Mouse (Mus musculus): ENCODE results near the gene Mfrp.

Mfrp gene

DNA sequence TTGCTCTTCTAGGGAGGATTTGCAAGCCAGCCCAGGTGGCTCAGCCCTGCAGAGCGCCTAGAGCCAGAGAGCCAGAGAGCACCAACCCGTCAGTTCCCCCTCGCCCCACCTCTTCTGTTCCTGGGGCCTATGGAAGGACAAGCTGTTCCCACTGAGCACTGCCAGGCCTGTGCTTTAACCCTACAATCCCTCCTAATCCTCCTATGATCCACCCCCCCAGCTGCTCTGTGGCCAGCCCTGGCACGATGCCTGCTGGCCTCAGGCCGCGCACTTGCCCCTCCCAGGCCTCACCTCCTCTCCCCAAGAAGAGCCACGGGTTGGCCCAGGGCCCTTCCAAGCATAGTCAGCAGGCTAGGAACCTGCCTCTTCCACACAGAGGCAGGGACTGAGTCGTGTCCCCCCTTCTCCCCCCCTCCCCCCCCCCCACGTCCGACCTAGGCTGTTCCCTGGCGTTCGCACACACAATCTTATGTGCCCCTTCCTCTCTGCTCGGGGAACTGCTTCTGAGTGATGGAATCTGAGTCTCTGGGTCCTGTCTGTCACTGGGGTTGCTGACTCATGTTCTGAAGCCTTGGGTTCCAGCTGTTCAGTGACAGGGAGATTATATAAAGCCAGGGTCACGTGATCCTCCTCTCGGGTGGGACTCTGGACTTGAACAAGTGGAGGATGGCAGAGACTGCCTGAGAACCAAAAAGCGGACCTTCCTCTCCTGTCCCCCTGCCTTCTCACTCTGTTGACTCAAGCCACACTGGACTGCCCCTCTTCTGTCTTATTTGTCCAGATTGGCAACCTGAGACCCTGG is 22.4 kb upstream of the Mfrp start:
- peak; percentile 88 for DNase-seq

DNA sequence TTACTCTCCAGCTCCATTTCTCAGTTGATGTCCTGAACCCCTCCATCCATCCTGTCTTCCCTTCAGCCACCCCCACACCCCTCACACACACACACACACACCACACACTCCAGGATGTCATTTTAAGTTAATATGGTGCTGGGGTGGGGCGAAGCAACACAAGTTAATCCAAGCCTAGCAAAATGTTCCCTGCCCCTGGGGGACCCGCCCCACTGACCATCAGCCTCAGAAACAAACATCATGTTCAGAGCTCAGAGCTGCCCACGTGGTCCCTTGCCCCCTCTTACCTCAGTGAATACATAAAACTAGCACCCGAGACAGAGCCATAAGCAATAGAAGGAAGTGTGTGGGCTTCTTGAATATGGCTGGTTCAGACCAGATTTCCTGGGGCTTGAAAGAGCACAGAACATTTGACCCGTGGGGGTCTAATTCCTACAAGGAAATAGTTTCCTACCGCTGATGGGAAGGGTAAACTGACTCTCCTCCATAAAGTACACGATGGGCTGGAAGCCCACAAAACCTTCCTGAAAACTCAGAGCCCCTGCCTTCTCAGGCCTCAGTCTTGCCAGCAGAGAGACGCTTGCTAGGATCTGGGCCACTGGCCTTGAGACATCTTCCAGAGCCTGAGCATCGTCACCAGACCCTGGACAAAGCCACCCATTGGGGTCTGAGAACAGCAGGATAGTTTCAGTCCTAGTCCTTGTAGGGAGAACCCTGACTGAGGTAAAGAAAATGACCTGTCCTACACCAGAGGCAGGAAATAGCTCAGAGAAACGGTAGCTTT is 21.3 kb upstream of the Mfrp start:
- no peak for DNase-seq

DNA sequence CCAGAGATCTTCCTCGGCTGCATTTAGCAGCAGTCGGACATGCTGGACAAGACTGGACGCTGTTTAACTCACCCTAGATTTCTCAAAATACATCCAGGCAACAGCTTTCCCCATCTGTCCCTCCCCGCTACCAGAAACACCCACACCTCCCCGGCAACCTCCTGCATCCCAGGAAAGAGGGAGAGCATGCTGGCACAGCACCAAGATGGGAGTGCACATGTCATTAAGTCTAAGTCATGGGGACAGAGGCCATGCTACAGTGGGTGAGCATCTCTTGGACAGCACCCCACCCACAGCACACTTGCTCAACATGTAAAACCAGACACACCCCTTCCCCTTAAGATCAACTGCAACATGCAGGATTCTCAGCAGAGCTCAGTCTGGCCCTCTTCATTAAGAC is 20.6 kb upstream of the Mfrp start:
- no peak for DNase-seq

DNA sequence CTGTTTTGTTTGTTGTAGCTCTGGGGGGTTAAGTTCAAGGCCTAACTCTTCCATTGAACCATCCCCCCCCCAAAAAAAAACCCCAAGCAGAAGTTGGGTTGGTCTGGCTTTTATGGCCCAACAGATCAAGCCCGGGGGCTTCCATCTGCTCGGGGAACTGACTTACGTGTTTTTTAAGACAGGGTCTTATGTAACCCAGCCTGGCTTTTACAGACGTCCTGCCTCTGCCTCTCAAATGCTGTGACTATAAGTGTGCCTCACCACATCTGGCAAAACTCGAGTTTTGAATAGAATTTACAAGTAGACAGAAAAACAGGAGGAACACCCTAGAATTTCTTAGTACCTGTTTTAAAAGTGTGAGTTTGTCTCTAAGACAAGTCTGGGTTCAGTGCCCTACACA is 19.9 kb upstream of the Mfrp start:
- no peak for DNase-seq

DNA sequence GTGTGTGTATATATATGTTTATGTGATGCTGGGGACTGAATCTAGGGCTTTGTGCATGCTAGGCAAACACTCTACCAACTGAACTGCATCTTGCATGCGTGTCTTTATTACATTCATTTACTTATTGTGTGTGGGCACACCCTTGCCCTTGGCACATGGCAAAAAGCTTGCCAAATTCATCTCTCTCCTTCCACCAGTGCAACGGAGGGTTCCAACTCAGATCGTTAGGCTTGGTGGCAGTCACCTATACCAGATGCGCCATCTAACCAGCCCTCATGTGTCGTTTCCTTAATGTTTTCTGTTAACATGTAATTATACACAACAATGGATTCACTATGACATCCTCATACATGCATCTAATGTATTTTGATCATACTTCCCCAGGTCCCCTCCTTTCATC is 19.3 kb upstream of the Mfrp start:
- no peak for DNase-seq

DNA sequence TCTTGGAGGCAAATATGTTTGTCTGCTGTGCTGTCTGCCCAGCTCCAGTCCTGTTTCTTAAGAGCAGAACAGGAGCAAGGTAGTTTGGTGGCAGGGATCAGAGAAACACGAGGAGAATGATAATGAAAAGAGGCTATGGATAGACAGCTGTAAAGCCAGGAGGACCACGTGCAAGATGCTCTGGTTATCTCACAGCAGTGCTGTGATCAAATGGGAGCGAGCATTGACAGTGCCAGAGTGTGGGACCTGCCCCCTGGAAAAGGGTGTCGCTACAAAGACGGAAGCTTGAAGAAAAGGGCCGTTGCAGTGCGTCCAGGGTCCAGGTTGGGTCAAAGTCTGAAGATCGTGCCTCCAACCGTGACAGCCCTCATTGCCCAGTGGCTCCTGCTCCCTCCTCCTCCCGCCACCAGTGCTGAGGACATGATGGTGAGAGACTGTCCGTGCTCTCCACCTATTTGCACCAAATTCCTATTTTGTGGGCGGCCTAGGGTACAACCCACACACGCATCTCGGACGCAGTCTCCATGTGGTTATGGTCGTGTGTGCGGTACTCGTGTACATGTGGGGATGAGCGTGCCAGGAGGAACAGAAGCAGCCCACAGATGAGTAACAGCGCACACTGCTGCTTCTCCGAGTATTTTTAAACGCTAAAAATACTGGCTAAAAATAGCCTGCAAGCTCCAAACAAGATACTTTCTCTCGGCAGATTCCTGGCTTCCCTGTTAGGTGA is 18.0 kb upstream of the Mfrp start:
- DNase-seq: no peak

DNA sequence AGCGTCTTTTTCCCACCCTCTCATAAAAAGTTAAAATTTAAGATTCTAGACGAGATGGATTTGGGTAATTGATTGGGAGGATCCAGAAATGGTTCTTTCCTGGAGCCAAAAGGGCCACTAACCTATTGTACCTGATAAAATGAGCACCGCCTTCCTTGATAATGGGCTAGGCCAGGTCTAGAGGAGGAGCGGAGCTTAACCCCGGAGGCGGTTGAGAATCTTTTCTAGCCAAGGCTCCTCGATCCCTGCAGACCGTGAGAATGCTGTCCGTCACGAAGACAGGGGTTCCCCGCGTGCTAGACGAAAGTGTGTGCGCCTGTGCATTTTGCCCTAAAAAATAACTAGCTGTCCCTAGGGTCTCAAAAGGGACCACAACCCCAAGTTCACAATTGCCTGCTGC is 17.3 kb upstream of the Mfrp start:
- no peak for DNase-seq

DNA sequence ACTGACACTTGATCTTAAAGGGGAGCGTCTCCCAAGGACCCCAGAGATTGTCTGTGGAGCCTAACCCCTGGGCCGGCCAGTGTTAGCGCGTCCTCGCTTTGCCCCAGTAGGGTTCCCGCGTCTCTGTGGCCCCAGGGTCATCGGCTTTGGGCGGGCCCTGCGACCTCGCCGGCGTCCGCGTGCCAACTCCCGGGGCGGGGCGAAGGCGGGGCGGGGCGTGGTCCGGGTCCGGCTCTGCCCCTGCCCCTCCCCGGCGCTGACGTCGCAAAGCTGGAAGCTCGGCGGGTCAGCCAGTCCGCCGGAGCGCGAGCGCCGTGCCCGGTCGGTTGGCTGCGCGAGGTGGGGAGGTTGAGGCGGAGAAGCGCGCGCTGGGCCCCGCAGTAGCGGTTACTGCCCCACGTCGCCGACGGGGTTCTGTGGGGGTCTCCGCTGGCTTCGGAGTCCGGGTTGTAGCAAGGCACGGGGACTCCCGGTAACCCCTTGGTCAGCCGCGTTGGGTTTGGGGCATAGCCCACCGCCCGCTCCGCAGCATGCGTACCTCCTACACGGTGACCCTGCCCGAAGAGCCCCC is 16.8 kb upstream of the Mfrp start:
- DNase-seq: peak; percentile 94

DNA sequence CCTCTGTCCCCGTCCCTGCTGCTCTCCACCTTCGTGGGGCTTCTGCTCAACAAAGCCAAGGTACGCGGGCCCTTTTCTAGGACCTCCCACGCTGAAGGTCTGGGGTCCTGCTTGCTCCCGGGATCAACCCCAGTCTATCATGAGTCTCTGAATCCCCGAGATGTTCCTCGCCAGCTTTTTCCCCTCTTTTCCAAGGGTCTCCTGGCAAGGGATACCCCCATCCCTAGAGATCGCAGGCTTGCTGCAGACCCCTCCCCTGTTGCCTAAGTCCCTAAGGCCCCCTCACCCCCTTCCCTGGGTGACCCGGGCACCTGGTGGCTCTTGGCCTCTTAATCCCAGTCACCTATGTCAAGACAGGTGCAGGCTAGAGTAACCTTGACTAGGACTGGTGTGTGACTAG is 16.3 kb upstream of the Mfrp start:
- no peak for DNase-seq

DNA sequence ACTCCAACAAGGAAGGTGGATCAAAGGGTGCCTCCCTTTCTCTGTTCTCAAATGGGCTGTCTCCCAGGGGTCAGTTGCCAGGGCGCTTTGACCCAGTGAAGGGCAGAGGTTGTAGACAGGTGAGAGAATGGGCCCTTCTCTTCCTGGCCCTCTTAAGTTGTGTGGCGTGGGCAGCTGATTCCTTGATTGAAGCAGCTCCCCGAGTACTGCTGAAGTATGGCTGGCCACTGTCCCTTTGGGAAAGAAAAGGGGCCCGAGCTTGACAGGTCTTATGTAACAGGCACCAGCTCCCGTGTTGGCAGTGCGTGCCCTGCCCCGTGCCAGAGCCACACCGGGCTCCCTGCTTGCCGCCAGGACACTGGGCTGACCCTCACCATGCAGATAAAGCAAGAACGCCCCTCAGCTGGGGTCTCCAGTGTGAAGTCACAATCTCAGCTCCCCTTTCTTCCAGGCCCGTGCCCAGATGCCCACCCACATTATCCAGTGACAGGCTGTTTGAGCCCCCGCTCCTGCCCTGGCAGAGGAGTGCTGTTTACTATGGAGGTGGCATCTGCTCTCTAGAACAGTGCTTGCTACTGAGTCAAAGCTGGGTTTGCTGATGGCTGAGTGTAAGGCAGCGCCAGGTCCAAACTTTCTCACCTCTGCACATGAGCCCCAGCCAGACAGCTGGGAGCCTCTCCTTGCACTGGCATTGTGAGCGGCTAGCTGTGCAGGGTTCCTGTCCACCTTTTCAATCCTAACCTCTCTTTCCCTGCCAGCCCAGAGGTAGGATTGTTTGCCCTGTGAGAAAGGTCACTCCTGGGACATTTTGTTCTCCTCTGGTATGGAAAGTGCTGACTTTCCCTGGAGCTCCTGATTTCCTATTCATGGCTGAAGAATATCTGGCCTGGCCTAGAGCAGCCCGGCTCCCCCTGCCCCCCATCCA is 15.5 kb upstream of the Mfrp start:
- DNase-seq: no peak

DNA sequence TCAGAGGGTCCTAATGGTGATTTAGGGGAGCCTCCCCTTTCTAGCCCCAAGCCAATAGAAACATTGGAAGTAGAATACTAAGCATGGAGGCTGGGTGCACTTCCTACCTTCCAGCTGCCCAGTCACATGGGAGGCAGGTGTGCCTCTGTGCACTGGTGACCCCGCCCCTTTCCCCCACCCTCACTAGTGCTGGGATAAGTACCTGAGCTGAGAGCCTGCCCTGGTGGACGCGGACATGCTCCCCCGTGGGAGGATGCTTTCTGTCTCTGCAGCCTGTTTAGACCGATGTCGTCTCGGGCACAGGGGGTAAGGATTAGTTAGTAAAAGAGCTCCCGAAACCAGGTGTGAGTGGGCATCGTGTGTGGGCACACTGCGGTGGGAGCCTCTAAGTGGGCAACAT is 14.6 kb upstream of the Mfrp start:
- no peak for DNase-seq

DNA sequence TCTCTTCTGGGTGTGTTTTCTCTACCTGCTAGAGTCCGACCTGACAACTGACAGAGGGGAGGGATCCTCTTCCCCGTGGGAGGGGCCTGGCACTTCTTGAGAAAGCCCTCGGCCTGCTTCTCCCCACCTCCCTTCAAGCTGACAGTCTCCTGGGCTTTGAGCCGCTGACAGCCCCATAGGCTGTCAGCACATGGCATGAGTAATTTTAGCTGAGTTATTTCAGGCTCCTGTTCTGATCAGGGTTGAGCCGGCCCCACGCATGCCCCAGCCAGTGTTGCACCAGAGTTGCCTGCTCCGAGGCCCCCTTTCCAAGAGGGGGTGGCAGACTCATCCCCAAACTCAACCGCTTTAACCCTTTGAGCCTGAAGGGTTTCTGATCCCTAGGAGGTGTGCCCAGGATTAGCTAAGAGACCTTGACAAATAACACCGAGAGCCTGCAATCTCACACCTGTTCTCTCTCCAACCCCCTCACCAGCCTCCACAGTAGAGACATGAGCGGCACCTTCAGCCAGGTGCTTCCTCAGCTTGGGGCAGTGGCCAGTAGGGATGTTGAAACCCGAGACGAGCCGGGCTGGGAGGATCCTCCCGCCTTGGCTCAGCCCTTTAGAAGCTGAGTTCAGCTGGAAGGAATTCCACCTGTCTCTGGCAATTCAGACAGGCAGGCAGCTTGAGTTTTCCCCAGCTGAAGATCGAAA is 13.6 kb upstream of the Mfrp start:
- DNase-seq: no peak

DNA sequence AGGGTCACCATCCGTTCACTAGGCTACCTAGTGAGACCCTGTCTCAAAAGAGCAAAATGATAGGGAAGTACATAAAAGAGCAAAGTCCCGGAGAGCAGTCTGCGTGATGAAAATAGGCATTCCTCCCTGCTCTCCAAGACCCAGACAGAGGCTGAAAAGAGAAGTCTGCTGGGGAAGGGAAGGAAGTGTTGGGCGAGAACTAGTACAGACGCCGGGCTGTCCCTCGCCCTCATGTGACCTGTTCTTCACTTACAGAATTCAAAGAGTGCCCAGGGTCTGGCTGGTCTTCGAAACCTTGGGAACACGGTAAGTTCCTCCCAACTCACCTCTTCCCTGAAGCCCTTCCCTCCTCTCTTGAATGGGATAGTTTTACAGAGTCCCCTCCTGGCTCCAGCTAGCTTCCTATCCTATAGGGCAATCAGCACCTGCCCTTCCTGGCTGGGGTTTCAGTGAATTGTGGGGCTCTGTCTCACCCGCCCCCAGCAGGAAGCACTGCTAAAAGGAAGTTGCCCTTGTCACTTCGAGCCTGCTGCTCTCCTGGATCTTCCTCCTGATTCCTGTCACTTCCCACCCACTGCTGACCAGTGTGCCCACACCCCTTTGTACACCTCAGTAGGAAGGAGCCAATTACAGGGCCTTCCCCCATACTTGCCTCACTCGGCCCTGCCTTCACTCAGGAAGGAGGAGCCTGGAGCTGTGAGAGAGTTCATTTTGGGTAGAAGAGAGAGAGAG is 12.5 kb upstream of the Mfrp start:
- no peak for DNase-seq

DNA sequence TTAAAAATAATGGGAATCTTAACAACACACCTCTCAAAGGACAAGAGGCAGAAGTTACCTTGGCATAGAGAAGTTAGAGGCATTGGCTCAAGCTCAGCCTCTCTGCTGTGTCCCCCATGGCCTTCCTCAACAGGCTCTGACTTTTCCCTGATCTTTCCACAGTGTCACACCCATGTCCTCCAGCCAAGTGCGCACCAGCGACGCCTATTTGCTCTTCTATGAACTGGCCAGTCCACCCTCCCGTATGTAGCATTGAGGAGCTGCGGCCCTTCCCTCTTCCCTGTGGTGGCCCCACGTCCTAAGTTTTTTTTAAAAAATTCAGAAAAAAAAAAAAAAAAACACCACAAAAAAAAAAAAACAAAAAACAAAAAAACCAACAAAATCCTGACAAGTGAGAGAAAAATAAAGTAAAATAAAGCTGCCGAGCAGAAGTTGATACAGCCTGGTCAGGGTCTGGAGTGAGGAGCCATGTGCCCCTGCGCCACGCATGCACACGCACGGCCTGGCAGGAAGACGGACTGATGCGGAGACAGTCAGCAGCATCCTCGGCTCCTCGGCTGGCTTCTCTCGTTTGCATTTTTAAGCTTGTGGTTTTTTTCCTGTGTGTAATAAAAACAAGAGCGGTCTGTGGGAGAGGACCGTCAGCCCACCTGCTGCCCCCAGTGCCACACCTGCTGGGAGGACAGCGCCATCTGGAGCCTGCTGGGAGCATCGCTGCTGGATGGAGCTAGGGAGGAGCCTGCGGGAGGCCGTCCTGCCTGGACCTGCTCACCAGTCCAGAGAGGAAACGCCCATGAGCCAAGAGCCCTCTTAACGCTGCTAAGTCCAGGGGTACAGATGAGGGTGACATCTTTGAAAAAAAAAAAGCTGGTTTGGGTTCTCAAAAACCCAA is 7.7 kb upstream of the Mfrp start:
- peak; percentile 85 for DNase-seq

DNA sequence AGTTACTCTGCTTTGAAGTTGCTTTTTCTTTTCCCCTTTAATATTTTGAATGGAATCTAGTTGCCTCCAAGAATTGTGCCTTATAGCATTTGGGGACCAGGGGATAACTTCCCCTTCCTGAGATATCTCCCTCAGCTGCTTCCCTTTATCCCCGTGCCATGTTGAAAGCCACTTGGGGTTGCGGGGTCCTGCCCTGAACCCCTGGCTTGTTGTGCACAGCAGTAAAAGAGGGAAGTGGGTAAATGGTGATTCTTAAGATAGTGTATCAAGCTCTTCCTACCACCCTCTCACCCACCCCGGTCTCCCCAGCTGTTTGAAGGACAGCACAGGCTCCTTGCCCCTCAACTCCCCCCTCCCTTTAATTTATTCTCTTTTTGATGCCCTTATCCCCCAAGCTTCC is 6.8 kb upstream of the Mfrp start:
- no peak for DNase-seq

DNA sequence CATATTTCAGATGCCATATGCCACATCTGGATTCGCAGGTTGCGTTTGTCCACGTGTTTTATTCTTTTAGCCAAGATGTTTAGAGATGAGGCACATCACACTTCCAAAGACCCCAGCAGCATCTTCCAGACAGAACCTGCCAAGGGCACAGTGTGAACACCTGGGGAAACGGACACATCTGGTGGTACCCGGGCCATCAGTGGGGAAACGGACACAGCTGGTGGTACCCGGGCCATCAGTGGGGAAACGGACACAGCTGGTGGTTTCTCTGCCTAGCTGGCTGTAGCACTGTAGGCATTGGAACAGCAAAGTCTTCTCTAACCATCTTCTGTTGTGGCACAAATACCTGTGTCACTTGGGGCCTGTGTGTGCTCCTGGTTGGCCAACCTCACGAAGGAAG is 5.7 kb upstream of the Mfrp start:
- DNase-seq: no peak

DNA sequence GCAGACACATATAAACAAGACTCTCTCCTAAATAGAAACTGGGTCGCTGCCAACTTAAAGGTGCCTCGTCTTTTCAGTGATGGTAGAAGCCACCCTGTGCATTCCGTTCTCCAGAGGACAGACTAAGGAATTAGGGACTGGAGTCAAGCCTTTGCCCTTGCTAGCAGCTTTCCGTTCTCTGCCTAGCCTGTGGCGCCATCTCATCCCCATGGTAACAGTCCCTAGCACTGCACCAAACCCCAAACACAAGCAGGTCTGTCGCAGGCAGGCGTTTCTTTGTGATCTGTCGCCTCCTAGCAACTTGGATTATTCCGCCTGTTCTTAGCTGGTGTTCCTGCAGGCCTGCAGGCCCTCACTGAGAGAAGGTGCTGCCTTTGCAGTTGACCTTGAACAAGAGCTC is 5.0 kb upstream of the Mfrp start:
- no peak for DNase-seq

DNA sequence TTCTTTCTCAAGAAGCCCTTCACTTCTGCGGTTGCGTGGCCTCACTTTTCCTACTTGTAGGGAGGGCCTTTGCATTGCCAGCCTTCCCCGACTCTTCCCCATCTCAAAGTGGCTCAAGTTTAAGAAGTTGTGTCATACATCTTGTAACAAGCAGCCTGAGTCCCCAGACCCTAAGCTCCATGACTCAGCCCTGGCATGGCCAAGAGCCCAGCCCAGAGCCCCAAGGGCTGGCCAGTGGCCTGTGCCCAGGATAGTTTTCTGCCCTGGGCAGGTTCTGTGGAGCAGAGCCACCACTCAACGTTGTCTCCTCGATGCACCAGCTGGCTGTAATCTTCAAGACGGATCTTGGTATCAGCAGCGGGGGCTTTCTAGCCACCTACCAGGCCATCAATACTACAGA is 3.4 kb downstream of the Mfrp start:
- DNase-seq: no peak

DNA sequence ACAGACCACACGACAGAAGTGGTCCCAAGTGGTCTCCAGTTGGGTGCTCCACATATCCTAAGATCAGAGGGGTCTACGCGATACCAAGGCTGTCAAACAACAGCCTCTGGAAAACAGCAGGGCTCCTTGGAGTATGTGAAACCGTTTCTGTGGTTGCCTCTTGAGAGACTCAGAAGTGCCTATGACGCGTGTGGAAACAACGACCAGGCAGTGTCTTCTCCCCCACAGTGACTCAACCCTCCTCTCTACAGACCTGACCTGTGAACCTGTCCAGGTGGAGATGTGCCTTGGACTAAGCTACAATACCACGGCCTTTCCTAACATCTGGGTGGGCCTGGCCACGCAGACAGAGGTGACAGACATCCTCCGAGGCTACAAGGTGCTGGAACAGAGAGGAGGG is 4.3 kb downstream of the Mfrp start:
- DNase-seq: no peak

DNA sequence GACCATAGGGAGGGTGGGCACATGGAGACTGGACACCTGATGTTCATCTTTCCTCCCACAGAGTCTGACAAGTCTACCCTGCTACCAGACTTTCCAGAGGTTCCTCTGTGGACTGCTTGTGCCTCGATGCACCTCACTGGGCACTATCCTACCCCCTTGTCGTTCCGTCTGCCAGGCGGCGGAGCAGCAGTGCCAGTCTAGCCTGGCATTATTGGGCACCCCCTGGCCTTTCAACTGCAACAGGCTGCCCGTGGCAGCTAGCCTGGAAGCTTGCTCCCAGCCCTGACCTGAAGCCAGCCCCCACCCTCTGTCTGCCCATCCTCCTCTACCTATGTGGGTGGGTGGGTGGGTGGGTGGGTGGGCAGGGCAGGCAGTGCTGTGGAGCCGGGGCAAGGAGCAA is 4.7 kb downstream of the Mfrp start:
- no peak for DNase-seq

Data from lung, postnatal 10 days (tissue).